Mouse (Mus musculus): Measurements from ENCODE around the gene Tbc1d22b.

Gene Tbc1d22b

DNA sequence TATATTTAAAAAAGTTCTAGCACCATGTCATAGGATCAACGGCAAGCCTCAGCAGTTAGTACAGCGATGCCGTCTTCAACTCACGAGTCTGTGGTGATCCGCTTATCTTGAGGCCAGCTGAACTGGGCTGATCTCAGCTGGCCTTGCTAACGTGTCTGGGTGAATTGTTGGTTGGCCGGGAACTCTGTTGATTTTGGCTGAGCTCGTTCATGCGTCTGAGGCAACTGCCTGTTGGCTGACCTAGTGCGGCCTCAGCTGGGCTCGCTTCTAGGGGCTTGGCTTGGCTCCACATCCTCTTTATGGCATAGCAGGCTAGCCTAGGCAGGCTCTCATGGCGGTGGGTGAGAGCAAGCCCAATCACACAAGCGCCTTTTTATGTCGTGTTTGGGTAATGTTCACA lies 8.2 kb upstream of the Tbc1d22b start:
- DNase-seq (ENCODE audit: low read depth) = no peak

DNA sequence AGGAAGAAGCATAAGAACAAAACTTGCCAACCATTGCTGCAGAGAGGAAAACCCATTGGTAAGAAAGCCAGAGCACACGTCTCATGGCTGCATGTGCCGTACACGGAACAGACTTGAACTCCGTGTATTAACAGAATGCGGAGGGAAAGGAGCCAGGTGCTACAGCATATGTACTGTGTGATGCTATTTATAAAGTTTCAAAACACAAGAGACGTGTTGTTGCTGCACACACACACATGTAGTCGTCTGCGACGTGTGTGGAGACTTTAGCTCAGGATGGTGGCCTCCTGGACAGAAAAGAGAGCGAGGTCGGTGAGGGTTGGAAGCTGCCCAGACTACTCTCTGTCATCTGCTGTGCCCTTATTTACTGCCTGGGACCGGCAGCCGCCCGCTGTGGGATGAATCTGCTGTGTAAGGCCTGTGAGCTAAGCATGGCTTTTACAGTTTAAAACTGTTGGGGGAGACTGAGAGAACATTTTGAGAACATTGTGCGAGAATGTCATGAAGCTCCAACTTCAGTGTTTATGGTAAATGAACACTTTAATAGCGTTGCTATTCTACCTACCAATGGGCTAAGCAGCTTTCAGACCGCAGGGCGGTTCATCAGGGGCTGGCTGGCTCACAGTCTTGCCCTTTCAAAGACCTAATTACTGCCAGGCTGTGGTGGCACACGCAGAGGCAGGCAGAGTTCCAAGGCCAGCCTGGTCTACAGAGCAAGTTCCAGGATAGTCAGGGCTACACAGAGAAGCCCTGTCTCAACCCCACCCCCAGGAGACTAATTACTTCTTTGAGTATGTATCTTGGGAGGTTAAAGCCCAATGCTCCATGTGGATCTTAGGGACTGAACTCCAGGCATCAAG lies 6.5 kb upstream of the Tbc1d22b start:
- DNase-seq (ENCODE audit: low read depth) = no peak

DNA sequence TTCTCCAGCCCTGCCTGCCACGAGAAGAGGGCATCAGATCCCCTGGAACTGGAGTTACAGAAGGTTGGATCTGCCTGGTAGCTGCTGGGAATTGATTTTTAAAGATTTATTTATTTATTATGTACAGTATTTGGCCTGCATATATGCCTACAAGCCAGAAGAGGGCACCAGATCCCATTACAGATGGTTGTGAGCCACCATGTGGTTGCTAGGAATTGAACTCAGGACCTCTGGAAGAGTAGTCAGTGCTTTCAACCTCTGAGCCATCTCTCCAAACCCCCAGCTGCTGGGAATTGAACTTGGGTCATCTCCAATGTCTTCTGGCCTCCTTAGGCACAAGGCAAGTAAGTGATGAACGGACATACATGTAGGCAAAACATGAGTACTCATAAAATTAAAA lies 5.5 kb upstream of the Tbc1d22b start:
- DNase-seq (ENCODE audit: low read depth) = no peak

DNA sequence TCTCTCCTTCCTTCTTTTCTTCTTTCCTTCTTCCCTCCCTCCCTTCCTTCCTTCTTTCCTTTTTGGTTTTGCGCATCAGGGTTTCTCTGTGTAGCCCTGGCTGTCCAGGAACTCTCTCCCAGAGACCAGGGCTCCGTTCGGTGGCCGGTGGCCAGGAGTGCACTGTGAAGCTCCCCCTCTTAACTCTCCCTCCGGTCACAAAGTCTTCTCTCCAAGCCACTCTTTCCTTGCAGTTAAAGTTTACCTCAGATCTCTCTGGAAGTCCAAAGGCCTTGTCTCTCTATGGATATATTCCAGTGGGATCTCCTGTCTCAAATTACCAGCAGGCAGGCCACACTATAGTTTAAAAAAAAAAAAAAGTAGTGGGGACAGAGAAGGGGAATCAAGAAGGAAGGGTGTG lies 4.3 kb upstream of the Tbc1d22b start:
- DNase-seq (ENCODE audit: low read depth) = no peak

DNA sequence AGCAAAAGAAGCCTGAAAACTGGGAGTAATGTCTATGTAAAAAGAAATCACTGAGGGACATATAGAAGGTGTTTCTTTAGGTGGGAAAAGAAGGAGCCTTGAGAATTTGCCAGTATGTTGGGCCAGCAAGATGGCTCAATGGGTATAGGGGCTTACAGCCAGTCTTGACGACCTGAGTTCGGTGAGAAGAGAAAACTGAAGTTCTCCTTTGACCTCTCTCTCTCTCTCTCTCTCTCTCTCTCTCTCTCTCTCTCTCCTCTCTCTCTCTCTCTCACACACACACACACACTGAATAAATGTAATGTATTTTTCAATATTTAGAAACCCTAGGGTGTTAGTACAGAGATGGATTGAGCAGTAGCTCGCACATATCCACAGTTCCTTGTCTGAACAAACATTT lies 1.1 kb upstream of the Tbc1d22b start:
- DNase-seq (ENCODE audit: low read depth) = no peak

DNA sequence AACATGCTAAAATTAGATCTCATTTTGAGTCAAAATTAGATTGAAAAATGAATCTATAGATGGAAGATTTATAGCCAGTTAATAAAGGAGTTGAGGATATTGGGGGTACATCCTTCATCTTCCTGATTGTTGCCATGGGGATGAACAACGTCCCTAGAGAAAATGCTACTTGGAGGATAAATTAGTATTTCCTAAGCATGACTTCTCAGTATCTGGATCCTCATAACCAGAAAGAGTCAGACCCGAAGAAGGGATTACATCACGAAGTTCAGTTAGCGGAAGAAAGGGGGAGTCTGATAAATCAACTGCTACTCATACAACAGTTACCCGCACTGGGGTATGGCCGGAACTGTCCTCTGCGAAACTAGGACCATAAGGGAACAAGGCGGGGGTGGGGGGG lies 591 bp upstream of the Tbc1d22b start:
- no peak for DNase-seq (ENCODE audit: low read depth)

DNA sequence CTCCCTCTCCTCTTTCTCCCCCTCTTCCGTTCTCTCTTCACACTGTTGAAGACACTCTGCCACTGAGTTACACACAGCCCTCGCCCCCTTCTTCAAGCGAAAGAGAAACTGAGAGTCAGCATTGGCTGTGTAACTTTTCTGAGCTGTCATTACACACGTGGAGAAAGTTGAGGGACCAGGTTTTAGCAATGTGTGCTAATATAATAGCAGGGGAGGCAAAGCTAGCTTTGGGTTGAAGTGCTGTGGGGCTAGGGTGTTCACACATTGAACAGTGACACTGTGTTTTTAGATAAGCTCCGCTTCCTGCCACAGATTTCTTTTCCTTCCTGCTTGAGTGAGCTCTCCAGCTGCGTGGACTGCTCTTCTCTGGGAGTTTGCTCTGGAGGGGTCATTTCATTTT lies 1.4 kb downstream of the Tbc1d22b start:
- DNase-seq (ENCODE audit: low read depth) = peak; percentile 84

DNA sequence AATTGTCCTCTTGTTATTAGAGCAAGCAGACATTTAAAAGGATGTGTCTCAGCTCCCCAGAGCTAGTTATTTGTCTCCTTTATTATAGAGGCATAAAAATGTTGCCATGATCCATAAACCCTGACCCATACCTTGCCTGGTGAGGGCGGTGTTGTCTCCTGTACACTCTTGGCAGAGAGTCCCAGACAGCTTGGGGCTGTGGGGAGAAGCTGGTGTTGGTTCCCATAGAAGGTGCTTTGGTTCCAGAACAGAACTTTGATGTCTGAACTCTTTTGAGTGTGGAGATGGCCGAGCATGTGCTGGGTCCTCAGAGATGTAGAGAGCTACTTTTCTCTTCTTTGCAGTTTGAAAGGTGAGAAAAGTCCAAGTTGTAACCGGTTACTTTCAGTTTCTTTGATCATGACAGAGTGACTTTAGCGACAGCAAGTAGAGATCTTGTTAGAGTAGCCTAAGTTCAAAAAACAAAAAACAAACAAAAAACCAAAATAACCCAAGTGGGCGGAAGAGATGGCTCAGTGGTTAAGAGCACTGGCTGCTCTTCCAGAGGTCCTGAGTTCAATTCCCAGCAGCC lies 2.7 kb downstream of the Tbc1d22b start, which contains the start of gene Tmem217:
Tmem217 (minus strand) TSS at position 224 of the 571 bp plus-strand sequence.
- DNase-seq (ENCODE audit: low read depth) = peak; percentile 80

DNA sequence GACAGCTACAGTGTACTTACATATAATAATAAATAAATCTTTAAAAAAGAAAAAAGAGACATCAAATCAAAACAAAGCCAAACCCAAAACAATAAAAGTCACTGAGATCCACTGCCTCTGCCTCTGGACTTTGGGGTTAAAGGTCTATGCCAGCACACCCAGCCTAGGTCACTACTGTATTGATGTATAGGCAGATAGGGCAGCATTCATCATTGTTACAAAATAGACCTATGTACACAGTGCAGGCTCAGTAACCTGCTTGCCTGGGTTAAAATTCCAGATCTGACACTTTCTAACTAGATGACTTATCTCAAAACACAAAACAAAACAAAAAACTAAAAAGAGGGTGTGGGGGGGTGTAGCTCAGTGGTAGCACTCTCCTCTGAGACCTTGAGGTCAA lies 4.6 kb downstream of the Tbc1d22b start:
- DNase-seq (ENCODE audit: low read depth) = no peak

DNA sequence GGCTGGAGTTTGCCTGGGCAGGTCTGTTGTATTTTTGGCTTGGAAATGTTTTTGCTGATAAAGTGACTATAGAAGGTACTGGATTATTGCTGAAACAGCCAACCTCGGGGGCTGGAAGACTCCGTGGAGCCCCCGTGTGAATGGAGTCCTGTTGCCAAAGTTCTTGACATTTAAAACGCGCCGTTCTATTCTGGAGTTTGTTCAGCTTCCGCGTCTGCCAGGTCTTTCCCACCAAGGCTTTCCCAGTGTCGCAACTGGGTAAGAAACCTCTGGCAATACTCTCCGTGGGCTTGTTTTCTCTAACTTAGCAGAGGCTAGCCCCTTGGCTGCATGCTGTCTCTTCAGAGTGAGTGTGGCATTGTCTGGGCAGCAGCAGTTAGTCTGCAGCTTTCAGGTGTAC lies 6.9 kb downstream of the Tbc1d22b start:
- DNase-seq (ENCODE audit: low read depth) = no peak

DNA sequence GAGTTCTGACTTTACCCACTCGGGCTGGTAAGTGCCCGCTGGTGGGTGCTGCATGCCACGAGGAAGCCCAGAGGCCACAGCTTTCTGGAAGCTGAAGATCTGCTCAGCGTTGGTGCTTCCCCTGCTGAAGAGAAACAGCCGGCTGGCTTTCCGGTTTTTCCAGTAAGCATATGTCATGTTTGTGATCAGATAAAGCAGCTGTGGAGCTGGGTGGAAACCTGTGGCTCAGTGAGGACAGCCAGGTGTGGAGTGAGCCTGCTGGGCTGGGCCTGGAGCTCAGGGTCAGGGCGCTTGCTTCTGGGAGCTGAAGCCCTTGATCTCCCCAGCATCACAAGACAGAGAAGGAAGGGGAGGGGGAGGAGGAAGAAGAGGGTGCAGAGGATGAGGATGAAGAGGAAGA lies 7.3 kb downstream of the Tbc1d22b start:
- peak; percentile 23 for DNase-seq (ENCODE audit: low read depth)

DNA sequence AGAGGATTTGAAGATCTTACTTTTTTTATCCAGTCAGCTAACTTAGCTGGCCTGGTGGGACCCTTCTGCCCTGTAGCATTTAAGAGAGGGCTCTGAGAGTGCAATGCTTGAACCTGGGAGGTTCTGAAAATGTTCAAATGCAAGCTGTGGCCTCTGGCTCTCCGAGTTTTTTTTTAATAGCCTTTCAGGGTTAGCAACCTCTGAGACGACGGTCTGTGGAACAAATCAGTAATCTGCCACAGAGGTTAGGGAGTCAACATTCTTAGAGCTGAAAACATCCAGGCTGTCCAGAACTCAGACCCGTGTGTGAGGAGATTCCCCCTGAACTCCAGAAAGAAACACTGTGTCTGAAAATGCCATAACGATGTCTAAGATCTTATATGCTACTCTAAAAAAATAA lies 8.9 kb downstream of the Tbc1d22b start:
- DNase-seq (ENCODE audit: low read depth) = no peak

DNA sequence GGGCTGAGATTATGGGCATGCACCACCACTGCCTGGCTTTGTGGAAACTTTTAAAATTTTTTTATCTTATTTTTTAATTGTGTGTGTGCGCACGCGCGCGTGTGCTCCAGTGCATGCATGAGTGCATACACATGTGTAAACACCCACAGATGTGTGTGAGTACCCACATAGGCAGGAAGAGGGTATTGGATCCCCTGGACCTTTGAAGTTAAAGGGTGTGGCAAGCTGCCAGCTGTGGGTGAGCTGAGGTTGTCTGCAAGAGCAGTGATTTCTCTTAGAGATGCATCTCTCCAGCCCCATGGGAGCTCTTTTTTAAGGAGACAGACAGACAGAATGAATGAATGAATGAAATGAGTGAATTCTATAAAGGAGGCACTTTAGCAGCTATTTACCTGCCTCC lies 15.9 kb downstream of the Tbc1d22b start:
- DNase-seq (ENCODE audit: low read depth) = no peak

DNA sequence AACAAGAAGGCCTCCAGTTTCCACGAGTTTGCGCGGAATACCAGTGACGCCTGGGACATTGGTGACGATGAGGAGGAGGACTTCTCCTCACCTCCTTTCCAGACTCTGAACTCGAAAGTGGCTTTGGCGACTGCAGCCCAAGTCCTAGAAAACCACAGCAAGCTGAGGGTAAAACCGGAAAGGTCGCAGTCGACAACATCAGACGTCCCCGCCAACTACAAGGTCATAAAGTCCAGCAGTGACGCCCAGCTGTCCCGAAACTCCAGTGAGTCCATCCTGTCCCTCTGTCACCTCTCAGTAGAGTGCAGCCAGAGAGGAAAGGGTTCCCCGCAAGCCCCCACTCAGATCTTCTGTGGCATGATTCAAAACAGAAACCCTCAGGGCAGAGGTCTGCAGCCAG lies 18.9 kb downstream of the Tbc1d22b start:
- DNase-seq (ENCODE audit: low read depth) = no peak

DNA sequence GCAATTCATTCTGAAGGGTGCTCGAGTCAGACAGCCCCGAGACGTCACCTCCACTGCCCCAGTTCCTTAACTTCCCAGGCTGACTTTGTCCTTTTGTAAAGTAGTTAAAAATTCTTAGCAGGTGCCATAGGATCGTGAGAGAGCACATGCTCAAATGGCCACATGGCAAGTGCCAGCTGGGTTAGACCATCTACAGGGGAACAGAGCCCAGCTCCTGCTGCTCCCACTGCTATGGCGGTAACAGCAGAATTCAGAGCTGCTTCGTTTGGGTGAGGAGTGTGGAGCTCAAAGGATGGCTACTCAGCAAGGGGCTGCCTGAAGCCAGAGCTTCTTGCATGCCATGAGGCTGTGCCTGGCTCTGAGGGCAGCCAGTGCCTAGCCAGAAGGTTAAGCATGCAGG lies 20.2 kb downstream of the Tbc1d22b start:
- no peak for DNase-seq (ENCODE audit: low read depth)

DNA sequence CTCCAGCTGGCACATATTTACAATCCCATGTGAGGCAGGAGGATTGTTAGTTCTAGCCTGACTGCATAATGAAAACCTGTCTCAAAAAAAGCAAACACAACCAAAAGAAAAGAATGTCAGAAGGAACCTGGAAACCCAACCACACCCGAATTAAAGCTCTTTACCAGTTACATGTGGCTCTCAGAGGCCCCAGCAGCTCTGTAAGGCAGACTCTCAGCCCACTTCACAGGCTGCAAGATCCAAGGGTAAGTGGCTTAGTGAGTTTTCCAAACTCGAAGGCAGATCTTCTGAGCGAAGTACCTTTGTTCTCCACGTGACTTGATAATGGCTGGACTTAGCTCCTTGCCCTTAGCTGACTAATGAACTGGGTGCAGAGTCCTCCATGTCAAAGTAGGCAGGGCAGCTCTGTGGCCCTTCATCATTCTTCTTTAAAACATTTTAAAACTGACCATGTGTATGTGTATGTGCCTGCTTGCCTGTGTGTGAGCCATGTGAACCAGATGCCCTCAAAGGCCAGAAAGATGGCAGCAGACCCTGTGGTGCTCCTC lies 30.1 kb downstream of the Tbc1d22b start:
- DNase-seq (ENCODE audit: low read depth) = no peak

DNA sequence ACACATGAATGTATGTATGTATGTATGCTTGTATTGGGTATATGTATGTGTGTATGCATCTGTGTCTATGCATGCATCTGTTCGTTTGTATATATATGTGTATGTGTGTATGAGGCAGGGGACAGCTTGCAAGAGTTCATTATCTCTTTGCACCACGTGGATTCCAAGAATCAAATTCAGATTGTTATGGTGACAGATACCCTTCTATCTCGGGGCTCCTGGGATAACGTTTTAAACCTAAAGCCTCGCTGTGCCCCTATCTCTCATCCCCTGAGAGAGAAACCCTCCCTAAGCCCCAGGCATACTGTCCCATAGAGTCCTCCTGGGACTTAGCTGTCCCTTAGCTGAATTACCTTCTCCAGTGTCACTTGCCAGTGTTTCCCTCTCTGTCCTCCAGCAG lies 34.0 kb downstream of the Tbc1d22b start:
- DNase-seq (ENCODE audit: low read depth) = no peak

DNA sequence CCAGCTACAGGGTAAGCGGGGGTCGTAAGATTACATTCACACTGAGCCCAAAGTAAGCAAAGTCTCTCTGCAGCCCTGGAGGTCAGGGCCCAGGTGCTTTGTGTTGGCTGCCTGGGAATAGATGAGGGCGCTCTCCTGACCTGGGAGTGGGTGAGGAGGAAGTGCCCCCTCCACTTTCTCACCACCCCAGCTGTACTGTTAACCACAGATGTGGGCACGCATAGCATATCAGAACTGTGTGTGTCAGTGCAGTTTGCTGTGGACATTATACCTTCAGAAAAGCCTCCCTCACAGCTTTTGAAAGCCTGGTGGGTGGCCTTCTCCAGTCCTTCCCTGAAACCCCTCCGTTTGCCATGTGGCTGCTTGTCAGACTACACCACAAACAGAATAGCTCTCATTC lies 34.7 kb downstream of the Tbc1d22b start:
- no peak for DNase-seq (ENCODE audit: low read depth)

DNA sequence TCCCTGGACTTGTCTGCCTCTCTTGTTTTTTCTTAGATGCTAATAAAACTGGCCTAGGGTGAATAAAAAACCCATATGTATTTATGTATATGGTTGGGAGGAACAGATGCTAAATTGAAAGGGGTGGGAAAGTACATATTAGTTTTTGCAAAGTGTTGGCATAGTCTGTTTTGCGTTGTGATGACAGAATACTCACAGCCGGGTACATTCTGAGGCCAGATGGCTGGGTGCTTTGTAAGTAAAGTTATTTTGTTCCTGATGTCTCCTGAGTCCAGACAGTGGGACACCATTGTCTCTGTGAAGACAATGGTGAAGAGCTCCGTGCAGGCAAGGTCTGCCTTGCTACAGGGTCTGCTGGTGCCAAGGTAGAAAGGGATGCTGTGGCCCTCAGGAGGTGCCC lies 35.2 kb downstream of the Tbc1d22b start:
- no peak for DNase-seq (ENCODE audit: low read depth)

DNA sequence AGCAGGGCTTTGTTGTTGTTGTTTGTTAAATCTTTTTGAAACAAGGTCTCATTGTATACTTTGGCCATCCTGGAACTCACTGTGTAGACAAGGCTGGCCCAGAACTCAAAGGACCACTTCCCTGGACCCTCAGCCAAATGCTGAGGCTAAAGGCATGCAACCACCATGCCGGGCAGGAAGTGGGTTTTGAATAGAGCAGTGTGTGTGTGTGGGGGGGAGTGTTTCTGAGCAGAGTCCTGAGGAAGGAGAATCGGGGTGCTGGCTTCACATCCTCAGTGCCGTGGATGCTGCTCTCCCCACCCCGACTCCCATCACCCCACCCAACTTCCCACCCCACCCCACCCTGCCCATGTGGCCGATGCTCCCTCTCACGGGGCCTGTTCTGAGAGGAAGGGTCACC lies 35.9 kb downstream of the Tbc1d22b start:
- DNase-seq (ENCODE audit: low read depth) = peak; percentile 22

DNA sequence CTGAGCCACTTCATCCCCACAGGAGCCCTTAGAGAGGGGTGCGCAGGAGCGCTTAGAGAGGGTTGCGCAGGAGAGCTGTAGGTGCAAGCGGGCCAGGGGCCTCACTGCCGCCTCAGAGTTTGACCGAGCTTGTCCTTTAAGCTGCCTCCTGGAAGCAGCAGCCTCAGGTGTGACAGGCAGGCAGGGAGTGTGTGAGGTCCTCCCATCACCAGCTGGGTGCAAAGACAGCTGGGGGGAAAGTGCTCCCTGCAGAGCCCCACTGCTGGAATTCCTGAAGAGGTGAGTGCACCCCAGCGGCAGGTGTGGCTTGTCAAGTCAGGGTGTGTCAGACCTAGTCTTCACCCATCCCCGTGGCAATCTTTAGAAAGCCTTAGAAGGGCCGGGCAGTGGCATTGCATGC lies 37.3 kb downstream of the Tbc1d22b start:
- no peak for DNase-seq (ENCODE audit: low read depth)

DNA sequence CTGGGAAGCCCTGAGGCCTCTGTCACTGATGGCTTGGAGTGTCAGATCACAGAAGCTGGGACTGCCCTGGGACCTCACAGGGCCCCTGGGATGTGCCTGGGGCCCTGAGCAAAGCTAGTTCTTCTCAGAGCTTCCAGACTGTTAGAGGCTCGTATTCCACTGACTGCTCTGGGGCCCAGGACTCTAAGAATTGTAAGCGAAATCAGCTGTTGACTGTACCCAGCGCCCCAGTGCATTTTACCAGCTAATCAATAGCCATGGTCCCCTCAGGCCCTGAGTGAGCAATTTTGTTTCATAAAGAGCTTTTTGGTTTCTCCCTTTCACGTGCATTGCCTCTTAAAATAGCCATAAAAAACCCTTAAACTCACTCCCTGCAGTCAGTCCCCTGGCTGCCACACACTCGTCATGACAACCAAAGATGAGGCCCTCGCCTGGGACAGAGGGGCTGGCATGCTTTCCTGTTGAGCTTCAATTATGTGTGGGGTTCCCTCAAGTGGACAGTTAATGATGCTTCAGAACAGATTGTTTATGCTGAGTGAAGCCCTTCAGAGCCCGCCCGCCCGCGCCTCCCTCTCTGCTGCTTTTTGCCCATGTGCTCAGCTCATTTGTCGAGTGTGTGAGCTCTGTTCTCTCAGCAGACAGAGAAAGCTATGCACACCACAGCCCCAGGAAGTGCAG lies 39.8 kb downstream of the Tbc1d22b start:
- DNase-seq (ENCODE audit: low read depth) = no peak
